Mouse (Mus musculus) activated CD4-positive, CD25-positive, alpha-beta regulatory T cell, adult 4 months (primary cell): ENCODE measurements at regions not wholly inside any gene's neighbourhood (a gene's known extent, or its start where the extent isn't known, plus 50 kb on each side); places are given as distances from the start of the nearest gene placed in this dataset.
A peak's percentile ranks its signal among the peaks of the same experiment; 100 is the strongest.

Source experiments
- ATAC-seq: one replicate; pipeline ENCODE4 v1.8.0; 2017

GRCm38 (mm10) chr11:31748275-31748815, 76.7 kb upstream of the Bod1 start:
- no peak for ATAC-seq

GRCm38 (mm10) chr11:31751274-31751673, 79.6 kb upstream of the Bod1 start:
- ATAC-seq = no peak

GRCm38 (mm10) chr11:31753211-31753610, 81.5 kb upstream of the Bod1 start:
- ATAC-seq = no peak

- ATAC-seq = no peak
Observed at GRCm38 (mm10) chr11:31753711-31754161, 82.1 kb upstream of the Bod1 start.

- ATAC-seq = no peak
Observed at GRCm38 (mm10) chr11:31754416-31754815, 82.7 kb upstream of the Bod1 start.

GRCm38 (mm10) chr11:31755858-31756257, 84.2 kb upstream of the Bod1 start:
- no peak for ATAC-seq

GRCm38 (mm10) chr11:31756355-31757145, 84.9 kb upstream of the Bod1 start:
- no peak for ATAC-seq

GRCm38 (mm10) chr11:31759868-31760765, 88.4 kb upstream of the Bod1 start:
- ATAC-seq = peak; percentile 96

GRCm38 (mm10) chr11:31763856-31764255, 92.2 kb upstream of the Bod1 start:
- ATAC-seq = no peak

- no peak for ATAC-seq
Observed at GRCm38 (mm10) chr11:31766296-31766695, 94.6 kb upstream of the Bod1 start.

GRCm38 (mm10) chr11:31767727-31768495, 96.2 kb upstream of the Bod1 start:
- ATAC-seq = no peak

- no peak for ATAC-seq
Observed at GRCm38 (mm10) chr11:31769804-31770654, 98.3 kb upstream of the Bod1 start.

GRCm38 (mm10) chr11:31770881-31771280, 99.2 kb upstream of the Bod1 start:
- ATAC-seq = no peak

- ATAC-seq = no peak
Observed at GRCm38 (mm10) chr11:31771491-31772439, 100.1 kb upstream of the Bod1 start.

GRCm38 (mm10) chr11:31777531-31777930, 94.5 kb upstream of the Cpeb4 start:
- no peak for ATAC-seq

GRCm38 (mm10) chr11:31778766-31779165, 93.2 kb upstream of the Cpeb4 start:
- no peak for ATAC-seq

- no peak for ATAC-seq
Observed at GRCm38 (mm10) chr11:31779267-31779666, 92.7 kb upstream of the Cpeb4 start.

GRCm38 (mm10) chr11:31780969-31781368, 91.0 kb upstream of the Cpeb4 start:
- no peak for ATAC-seq

- no peak for ATAC-seq
Observed at GRCm38 (mm10) chr11:31781605-31782004, 90.4 kb upstream of the Cpeb4 start.

GRCm38 (mm10) chr11:31783506-31784063, 88.4 kb upstream of the Cpeb4 start:
- ATAC-seq = no peak
